Mouse (Mus musculus): ENCODE data around the gene Rbm19.

DNA sequence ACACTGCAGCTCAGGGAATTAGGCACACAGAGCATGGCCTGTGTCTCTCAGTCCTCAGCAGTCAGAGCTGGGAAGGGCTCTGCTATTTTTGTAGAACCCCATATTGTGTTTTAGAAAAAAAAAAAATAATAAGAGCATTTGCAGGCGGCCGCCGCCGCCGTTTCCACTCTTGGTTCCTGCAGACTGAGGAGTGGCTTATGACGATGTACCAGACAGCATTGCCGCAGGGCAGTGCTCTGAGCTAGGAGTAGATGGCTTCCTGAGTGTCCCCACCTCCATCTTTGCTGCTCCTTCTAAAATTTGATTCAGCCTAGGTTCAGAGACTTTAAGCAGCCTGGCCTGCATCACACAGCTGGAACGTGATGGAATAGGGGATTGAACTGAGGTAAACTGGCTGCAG lies 67.1 kb downstream of the Rbm19 start:
- TF ChIP-seq EP300 (optimal IDR thresholded peaks at IDR 0.05) (no peak), CTCF (IDR thresholded peaks at IDR 0.05; ENCODE audit: low read depth) (no peak)

Measured in stomach, postnatal 0 days (tissue).